Mouse (Mus musculus) stomach, embryonic 16.5 days (tissue): ENCODE results near the gene Vps41. TPM values are rescaled to one million over a fixed set of nuclear protein-coding genes. Genes with fewer than 3 reads are reported as not detected.

ENCODE experiments used
- ATAC-seq: fragments of 200-750 bp; cut with Nextera tagmentation; 2 replicates; pipeline ENCODE4 v1.8.0; 2017; ENCODE audit warnings: moderate number of reproducible peaks, moderate TSS enrichment; ENCODE audit not compliant: insufficient read depth, low FRiP score
- H3K27ac ChIP-seq: fragments of 300-500 bp; sonication (generic); 2 replicates; pipeline ENCODE4 v1.5.1; 2014; ENCODE audit warnings: low read length
- H3K27me3 ChIP-seq: fragments of 300-500 bp; sonication (generic); 2 replicates; pipeline ENCODE4 v1.6.1; 2014; ENCODE audit warnings: low read length, control low read depth, mixed read lengths; ENCODE audit not compliant: control insufficient read depth, insufficient read depth
- H3K36me3 ChIP-seq: fragments of 300-500 bp; sonication (generic); 2 replicates; pipeline ENCODE4 v1.6.1; 2014; ENCODE audit warnings: low read length; ENCODE audit not compliant: control insufficient read depth, insufficient read depth
- H3K4me1 ChIP-seq: fragments of 300-500 bp; sonication (generic); 2 replicates; pipeline ENCODE4 v1.6.1; 2014; ENCODE audit warnings: low read length, control low read depth, mixed read lengths; ENCODE audit not compliant: control insufficient read depth, insufficient read depth
- H3K4me2 ChIP-seq: fragments of 300-500 bp; sonication (generic); 2 replicates; pipeline ENCODE4 v1.6.1; 2014; ENCODE audit warnings: low read depth, low read length, mixed read lengths
- H3K4me3 ChIP-seq: fragments of 300-500 bp; sonication (generic); replicated peaks from 2 replicates; pipeline ENCODE4 v1.5.1; 2014; ENCODE audit warnings: mild to moderate bottlenecking, low read length
- H3K9ac ChIP-seq: fragments of 300-500 bp; sonication (generic); 2 replicates; pipeline ENCODE4 v1.6.1; 2014; ENCODE audit warnings: low read length
- H3K9me3 ChIP-seq: fragments of 300-500 bp; sonication (generic); replicated peaks from 2 replicates; pipeline ENCODE4 v1.6.1; 2016; ENCODE audit warnings: low read length, control low read depth; ENCODE audit not compliant: control insufficient read depth
- WGBS: fragments of 180-500 bp; shearing (Covaris S2); extraction: QIAGEN DNeasy Blood & Tissue Kit; methylation state at CpG from one replicate; pipeline ENCODE4 v1.1.7; 2014; 5-methylcytosine and 5-hydroxymethylcytosine counted together
- polyA plus RNA-seq: library from polyadenylated mRNA; unstranded; fragments of >200 nt; fragmentation: Nextera tagmentation; extraction: Ambion mirVana; gene quantifications from 2 replicates; pipeline ENCODE4 v1.2.1, GENCODE M21; 2015

Gene Vps41
- polyA plus RNA-seq, 1 experiment from 2014 or later: 62.5 TPM

DNA sequence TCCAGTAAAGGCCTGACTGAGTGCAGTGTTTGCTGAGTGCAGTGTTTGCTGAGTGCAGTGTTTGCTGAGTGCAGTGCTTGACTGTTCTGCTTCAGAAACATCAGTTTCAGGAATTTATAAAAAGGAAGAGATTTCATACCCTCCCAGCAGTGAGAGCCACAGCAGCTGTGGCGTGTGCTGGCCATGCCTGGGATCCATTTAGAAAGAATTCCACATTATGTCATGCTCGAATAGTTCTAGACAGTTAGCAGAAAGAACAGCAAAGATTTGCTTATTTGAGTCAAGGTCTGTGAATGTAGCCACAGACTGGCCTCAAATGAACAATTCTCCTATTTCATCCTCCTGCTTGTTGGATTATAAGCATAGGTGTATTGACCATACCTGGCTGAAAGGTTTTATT lies 71.6 kb downstream of the Vps41 start:
- Histone ChIP-seq H3K9me3 (no peaks in the 10 kb centered on the region), H3K27me3 (no peaks in the 10 kb centered on the region), H3K36me3 (no peaks in the 10 kb centered on the region), H3K4me2 (no peak overlapping the region), H3K4me3 (no peak overlapping the region), H3K27ac (no peak overlapping the region), H3K4me1 (no peaks in the 10 kb centered on the region; the same call in 1 of the 2 replicates), H3K9ac (no peak overlapping the region)
- no peak for ATAC-seq
- 38% methylated on average over 2 of the region's 2 CpGs for whole genome bisulfite sequencing

DNA sequence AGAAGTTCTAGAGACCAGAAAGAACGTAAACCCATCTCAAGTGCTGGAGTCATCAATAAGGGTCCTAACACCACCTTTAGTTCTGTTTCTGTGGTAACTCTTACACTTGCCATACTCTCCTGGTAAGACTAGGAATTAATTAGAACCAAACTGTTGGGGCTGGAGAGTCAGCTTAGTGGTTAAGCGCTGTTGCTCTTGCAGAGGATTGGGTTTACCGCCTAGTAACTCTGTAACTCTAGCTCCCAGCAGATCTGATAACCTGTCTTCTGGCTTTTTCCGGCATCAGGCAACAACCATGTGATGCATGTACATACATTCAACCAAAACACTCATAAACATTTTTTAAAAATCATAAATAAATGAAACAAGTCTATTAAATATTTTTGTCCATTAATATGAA lies 72.6 kb downstream of the Vps41 start:
- 91% methylated on average over 4 of the region's 4 CpGs for WGBS
- no peak overlapping the region for H3K4me3 ChIP-seq
- H3K27me3 ChIP-seq: no peaks in the 10 kb centered on the region
- no peaks in the 10 kb centered on the region; the same call in 1 of the 2 replicates for H3K4me1 ChIP-seq
- H3K9ac ChIP-seq: no peak overlapping the region
- H3K4me2 ChIP-seq: no peak overlapping the region
- no peak for ATAC-seq
- H3K27ac ChIP-seq: no peak overlapping the region
- H3K36me3 ChIP-seq: no peaks in the 10 kb centered on the region
- no peaks in the 10 kb centered on the region for H3K9me3 ChIP-seq

DNA sequence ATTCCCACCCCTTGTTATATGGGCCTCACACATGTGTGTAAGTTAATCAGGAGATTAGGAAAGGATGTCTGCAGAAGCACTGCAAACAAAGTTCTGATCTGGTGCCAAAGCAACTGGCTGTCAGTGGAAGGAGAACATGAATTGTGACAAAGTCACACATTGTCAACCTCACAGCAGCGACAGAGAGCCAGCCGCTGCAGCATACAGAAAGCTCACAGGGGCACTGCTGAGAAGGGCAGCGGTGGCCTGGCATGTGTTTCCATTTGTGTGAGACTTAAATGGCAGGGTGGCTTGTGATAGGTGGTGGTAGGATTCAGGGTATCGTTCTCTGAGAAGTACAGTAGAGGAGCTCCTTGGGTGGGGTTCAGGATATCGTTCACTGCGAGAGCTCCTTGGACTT lies 73.0 kb downstream of the Vps41 start:
- no peaks in the 10 kb centered on the region for H3K9me3 ChIP-seq
- no peak overlapping the region for H3K4me3 ChIP-seq
- H3K4me2 ChIP-seq: no peak overlapping the region
- no peak for ATAC-seq
- no peak overlapping the region for H3K27ac ChIP-seq
- no peaks in the 10 kb centered on the region for H3K36me3 ChIP-seq
- H3K4me1 ChIP-seq: no peaks in the 10 kb centered on the region; the same call in 1 of the 2 replicates
- 56% methylated on average over 6 of the region's 6 CpGs for WGBS
- no peaks in the 10 kb centered on the region for H3K27me3 ChIP-seq
- no peak overlapping the region for H3K9ac ChIP-seq

GRCm38 (mm10) chr13:18791314-18791713 lies 74.2 kb downstream of the Vps41 start:
- ATAC-seq: no peak
- no peaks in the 10 kb centered on the region for H3K36me3 ChIP-seq
- 32% methylated on average over 4 of the region's 4 CpGs for WGBS

DNA sequence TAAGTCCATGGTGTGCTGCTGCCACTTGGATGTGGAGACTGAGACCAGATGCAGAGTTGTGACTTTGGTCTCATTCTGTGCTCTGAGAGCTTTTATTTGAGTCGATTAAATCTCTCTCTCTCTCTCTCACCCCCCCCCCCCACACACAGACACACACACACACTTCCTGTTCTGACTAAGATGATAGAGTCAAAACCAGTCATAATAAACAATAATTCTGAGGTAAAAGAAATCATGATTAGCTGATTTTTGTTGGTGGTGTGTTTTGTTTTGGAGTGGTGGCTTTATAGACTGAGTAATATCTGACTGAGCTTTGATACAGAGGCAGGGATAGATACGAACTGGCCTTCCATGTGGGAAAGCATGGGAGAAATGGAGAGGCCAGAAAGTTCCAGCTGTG lies 74.6 kb downstream of the Vps41 start:
- H3K4me2 ChIP-seq: no peak overlapping the region
- H3K4me1 ChIP-seq: no peaks in the 10 kb centered on the region; the same call in 1 of the 2 replicates
- 68% methylated on average over 2 of the region's 2 CpGs for WGBS
- H3K36me3 ChIP-seq: peaks cover 3% of the 10 kb centered on the region; the same call in 1 of the 2 replicates
- ATAC-seq: no peak
- H3K9ac ChIP-seq: no peak overlapping the region
- H3K27me3 ChIP-seq: no peaks in the 10 kb centered on the region
- no peak overlapping the region for H3K4me3 ChIP-seq
- no peaks in the 10 kb centered on the region for H3K9me3 ChIP-seq
- no peak overlapping the region for H3K27ac ChIP-seq

More at GRCm38 (mm10) chr13:18791314-18791713, 74.2 kb downstream of the Vps41 start:
- H3K4me3 ChIP-seq: no peak overlapping the region
- no peak overlapping the region for H3K27ac ChIP-seq
- no peaks in the 10 kb centered on the region for H3K9me3 ChIP-seq
- no peaks in the 10 kb centered on the region for H3K27me3 ChIP-seq
- no peak overlapping the region for H3K4me2 ChIP-seq
- H3K4me1 ChIP-seq: no peaks in the 10 kb centered on the region; the same call in 1 of the 2 replicates
- no peak overlapping the region for H3K9ac ChIP-seq

GRCm38 (mm10) chr13:18794454-18794853 lies 77.4 kb downstream of the Vps41 start:
- Histone ChIP-seq H3K36me3 (peaks cover 3% of the 10 kb centered on the region; the same call in 1 of the 2 replicates), H3K4me2 (no peak overlapping the region), H3K9ac (no peak overlapping the region), H3K27ac (no peak overlapping the region), H3K4me3 (no peak overlapping the region), H3K9me3 (no peaks in the 10 kb centered on the region), H3K27me3 (no peaks in the 10 kb centered on the region), H3K4me1 (no peaks in the 10 kb centered on the region; the same call in 1 of the 2 replicates)
- no peak for ATAC-seq
- WGBS: 63% methylated on average over 3 of the region's 3 CpGs

DNA sequence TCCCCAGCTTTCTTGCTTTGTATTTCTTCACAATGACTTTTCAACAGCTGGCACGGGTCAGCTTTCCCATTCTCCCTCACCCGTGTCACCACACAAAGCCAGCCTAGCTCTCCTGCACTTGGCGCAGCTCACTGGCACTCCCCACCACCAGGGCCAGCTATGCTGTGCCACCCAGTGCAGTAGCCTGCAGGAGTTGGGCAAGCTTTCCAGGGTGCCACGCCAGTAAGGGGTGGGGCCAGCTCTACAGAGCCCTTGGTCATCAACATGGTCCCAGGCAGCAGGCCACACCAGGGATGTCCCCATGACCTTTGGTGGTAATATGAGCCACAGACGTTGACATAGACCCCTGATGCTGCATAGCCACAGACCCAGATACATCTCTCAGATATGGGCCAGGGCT lies 80.5 kb downstream of the Vps41 start:
- Histone ChIP-seq H3K4me1 (no peaks in the 10 kb centered on the region), H3K9me3 (no peaks in the 10 kb centered on the region), H3K4me2 (no peak overlapping the region), H3K27me3 (no peaks in the 10 kb centered on the region), H3K36me3 (peaks cover 3% of the 10 kb centered on the region; the same call in 1 of the 2 replicates), H3K27ac (no peak overlapping the region), H3K4me3 (no peak overlapping the region), H3K9ac (no peak overlapping the region)
- ATAC-seq: no peak
- WGBS: 84% methylated on average over 5 of the region's 5 CpGs

DNA sequence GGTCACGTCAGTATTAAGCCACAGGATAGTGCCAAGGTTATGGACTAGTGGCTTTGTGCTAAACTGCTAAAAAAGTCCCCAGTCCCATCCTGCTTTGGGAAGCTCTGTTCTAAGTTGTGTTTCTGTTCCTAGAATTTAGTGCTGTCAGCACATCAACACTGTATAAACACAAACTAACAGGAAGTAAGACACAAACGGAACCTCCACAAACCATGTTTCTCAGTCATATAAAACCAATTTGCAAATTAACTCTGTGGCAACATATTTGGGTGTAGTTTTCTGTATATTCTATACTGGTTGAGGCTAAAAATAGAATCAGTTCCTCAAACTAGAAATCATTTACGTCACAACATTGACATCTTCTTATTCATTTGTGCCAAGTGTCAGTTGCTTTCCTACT lies 83.3 kb downstream of the Vps41 start:
- 75% methylated on average over 3 of the region's 3 CpGs for WGBS
- no peak overlapping the region for H3K4me2 ChIP-seq
- H3K27ac ChIP-seq: no peak overlapping the region
- no peak for ATAC-seq
- H3K9me3 ChIP-seq: no peaks in the 10 kb centered on the region
- H3K36me3 ChIP-seq: peaks cover 3% of the 10 kb centered on the region; the same call in 1 of the 2 replicates
- no peak overlapping the region for H3K4me3 ChIP-seq
- no peak overlapping the region for H3K9ac ChIP-seq
- H3K4me1 ChIP-seq: no peaks in the 10 kb centered on the region
- H3K27me3 ChIP-seq: no peaks in the 10 kb centered on the region

DNA sequence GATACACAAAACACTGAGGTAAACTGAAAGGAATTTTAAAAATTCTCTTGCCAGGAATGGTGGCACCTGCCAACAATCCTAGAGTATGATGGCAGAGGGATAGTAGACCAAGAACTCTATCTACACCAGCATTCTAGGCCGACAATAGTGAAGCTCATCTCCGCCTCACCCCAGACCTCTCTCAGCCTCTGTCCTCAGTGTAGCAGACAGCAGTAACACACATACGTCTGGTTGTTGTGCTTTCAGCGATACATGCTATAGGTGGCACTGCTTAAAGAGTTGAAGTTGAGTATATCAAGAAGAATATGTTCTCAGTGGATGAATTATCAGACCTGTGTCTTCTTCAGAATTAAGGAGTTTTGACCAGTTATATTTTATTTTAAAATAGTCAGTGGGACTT lies 92.4 kb downstream of the Vps41 start:
- ATAC-seq: no peak
- H3K27me3 ChIP-seq: no peaks in the 10 kb centered on the region
- H3K4me1 ChIP-seq: no peaks in the 10 kb centered on the region
- no peak overlapping the region for H3K27ac ChIP-seq
- H3K4me2 ChIP-seq: no peak overlapping the region
- no peak overlapping the region for H3K9ac ChIP-seq
- H3K4me3 ChIP-seq: no peak overlapping the region
- no peaks in the 10 kb centered on the region for H3K9me3 ChIP-seq
- 77% methylated on average over 4 of the region's 4 CpGs for WGBS
- H3K36me3 ChIP-seq: no peaks in the 10 kb centered on the region
